Mouse (Mus musculus): ENCODE data around the gene Gm49394. TPM values are rescaled to one million over a fixed set of nuclear protein-coding genes. Genes with fewer than 3 reads are reported as not detected.

Gm49394 gene
- under 1 TPM; 0.10 to 0.21 TPM for total RNA-seq (2021)

- DNase-seq (ENCODE audit: extremely low spot score in 1 of 2, low spot score in 2 of 2) = no peak
- intact Hi-C loops (cut with DNase I) = loop anchor here (2.0 to 10.0 kb wide), 4 partner anchors 59 to 235 kb away; partner anchors contain the start of gene Syt8
Measured at GRCm38 (mm10) chr7:142669751-142670625, at the start of gene Gm49394. Gm49394 (minus strand) TSS chr7:142669942.

GRCm38 (mm10) chr7:142714783-142715498 lies 45.2 kb upstream of the Gm49394 start:
- intact Hi-C loops (cut with DNase I) = no loop called here

GRCm38 (mm10) chr7:142706873-142707272 lies 37.1 kb upstream of the Gm49394 start:
- intact Hi-C loops (cut with DNase I) = no loop called here
- no peak for DNase-seq (ENCODE audit: extremely low spot score in 1 of 2, low spot score in 2 of 2)

More at GRCm38 (mm10) chr7:142714783-142715498, 45.2 kb upstream of the Gm49394 start:
- DNase-seq (ENCODE audit: extremely low spot score in 1 of 2, low spot score in 2 of 2) = peak; percentile 14 to 33

- intact Hi-C loops (cut with DNase I) = no loop called here
- peak in 1 of 2 experiments; percentile 44 for DNase-seq (ENCODE audit: extremely low spot score in 1 of 2, low spot score in 2 of 2)
Measured at GRCm38 (mm10) chr7:142699334-142699860, 29.7 kb upstream of the Gm49394 start.

- DNase-seq (ENCODE audit: extremely low spot score in 1 of 2, low spot score in 2 of 2) = no peak
- intact Hi-C loops (cut with DNase I) = loop anchor here (5.0 to 10.0 kb wide), 3 partner anchors 244 to 361 kb away; partner anchors contain the start of gene Syt8
Measured at GRCm38 (mm10) chr7:142678611-142679010, 8.9 kb upstream of the Gm49394 start.

GRCm38 (mm10) chr7:142675644-142676043 lies 5.9 kb upstream of the Gm49394 start:
- peak in 1 of 2 experiments; percentile 54 for DNase-seq (ENCODE audit: extremely low spot score in 1 of 2, low spot score in 2 of 2)
- intact Hi-C loops (cut with DNase I) = loop anchor here (5.0 to 10.0 kb wide), 3 partner anchors 241 to 358 kb away; partner anchors contain the start of gene Syt8

GRCm38 (mm10) chr7:142675141-142675540 lies 5.4 kb upstream of the Gm49394 start:
- intact Hi-C loops (cut with DNase I) = loop anchor here (5.0 to 10.0 kb wide), 3 partner anchors 240 to 358 kb away; partner anchors contain the start of gene Syt8
- DNase-seq (ENCODE audit: extremely low spot score in 1 of 2, low spot score in 2 of 2) = no peak

GRCm38 (mm10) chr7:142672120-142672519 lies 2.4 kb upstream of the Gm49394 start:
- DNase-seq (ENCODE audit: extremely low spot score in 1 of 2, low spot score in 2 of 2) = peak in 1 of 2 experiments; percentile 70
- intact Hi-C loops (cut with DNase I) = loop anchor here (5.0 to 10.0 kb wide), 3 partner anchors 135 to 237 kb away; partner anchors contain the start of gene Syt8

- DNase-seq (ENCODE audit: extremely low spot score in 1 of 2, low spot score in 2 of 2) = no peak
- intact Hi-C loops (cut with DNase I) = loop anchor here (2.0 to 10.0 kb wide), 4 partner anchors 60 to 236 kb away; partner anchors contain the start of gene Syt8
Measured at GRCm38 (mm10) chr7:142671067-142671466, 1.3 kb upstream of the Gm49394 start.

GRCm38 (mm10) chr7:142668328-142668727 lies 1.4 kb downstream of the Gm49394 start:
- intact Hi-C loops (cut with DNase I) = no loop called here
- no peak for DNase-seq (ENCODE audit: extremely low spot score in 1 of 2, low spot score in 2 of 2)

- intact Hi-C loops (cut with DNase I) = no loop called here
Measured at GRCm38 (mm10) chr7:142667521-142667920, 2.2 kb downstream of the Gm49394 start.

GRCm38 (mm10) chr7:142666659-142667058 lies 3.1 kb downstream of the Gm49394 start, which contains the start of gene Igf2:
Igf2 (minus strand) TSS chr7:142666816.
- intact Hi-C loops (cut with DNase I) = no loop called here
- DNase-seq (ENCODE audit: extremely low spot score in 1 of 2, low spot score in 2 of 2) = no peak

More at GRCm38 (mm10) chr7:142667521-142667920, 2.2 kb downstream of the Gm49394 start:
- DNase-seq (ENCODE audit: extremely low spot score in 1 of 2, low spot score in 2 of 2) = no peak

- no peak for DNase-seq (ENCODE audit: extremely low spot score in 1 of 2, low spot score in 2 of 2)
- intact Hi-C loops (cut with DNase I) = no loop called here
Measured at GRCm38 (mm10) chr7:142666109-142666508, 3.6 kb downstream of the Gm49394 start.

- intact Hi-C loops (cut with DNase I) = no loop called here
- no peak for DNase-seq (ENCODE audit: extremely low spot score in 1 of 2, low spot score in 2 of 2)
Measured at GRCm38 (mm10) chr7:142665364-142665763, 4.4 kb downstream of the Gm49394 start.

GRCm38 (mm10) chr7:142664465-142665029 lies 5.2 kb downstream of the Gm49394 start:
- intact Hi-C loops (cut with DNase I) = loop anchor here (5.0 kb wide), 1 partner anchor 352 kb away; no protein-coding TSS in a partner anchor
- DNase-seq (ENCODE audit: extremely low spot score in 1 of 2, low spot score in 2 of 2) = no peak

- intact Hi-C loops (cut with DNase I) = loop anchor here (5.0 kb wide), 1 partner anchor 352 kb away; no protein-coding TSS in a partner anchor
- DNase-seq (ENCODE audit: extremely low spot score in 1 of 2, low spot score in 2 of 2) = no peak
Measured at GRCm38 (mm10) chr7:142663931-142664421, 5.8 kb downstream of the Gm49394 start.

GRCm38 (mm10) chr7:142663151-142663550 lies 6.6 kb downstream of the Gm49394 start:
- no peak for DNase-seq (ENCODE audit: extremely low spot score in 1 of 2, low spot score in 2 of 2)
- intact Hi-C loops (cut with DNase I) = loop anchor here (5.0 kb wide), 1 partner anchor 351 kb away; no protein-coding TSS in a partner anchor

GRCm38 (mm10) chr7:142661811-142662210 lies 7.9 kb downstream of the Gm49394 start:
- intact Hi-C loops (cut with DNase I) = loop anchor here (5.0 kb wide), 1 partner anchor 350 kb away; no protein-coding TSS in a partner anchor

More at GRCm38 (mm10) chr7:142661811-142662210, 7.9 kb downstream of the Gm49394 start:
- DNase-seq (ENCODE audit: extremely low spot score in 1 of 2, low spot score in 2 of 2) = no peak
